Mouse (Mus musculus): Measurements from ENCODE around the gene Rdh1. TPM values are rescaled to one million over a fixed set of nuclear protein-coding genes. Genes with fewer than 3 reads are reported as not detected.

Rdh1 gene
- polyA plus RNA-seq (2017; shearing (Covaris generic)): 0.17 TPM

GRCm38 (mm10) chr10:127759181-127760110 lies at the start of gene Rdh1, which contains the start of gene Rdh16f1:
Gene Rdh1 (plus strand): TSS chr10:127759721.
Gene Rdh16f1 (plus strand): TSS chr10:127759787.

GRCm38 (mm10) chr10:127724178-127724577 lies 35.3 kb upstream of the Rdh1 start, which contains the start of gene Tac2:
Gene Tac2 (plus strand): TSS chr10:127724478.

GRCm38 (mm10) chr10:127739083-127739660 lies 20.3 kb upstream of the Rdh1 start, which contains the start of gene Zbtb39:
Gene Zbtb39 (plus strand): TSS chr10:127739538.

GRCm38 (mm10) chr10:127751548-127751947 lies 8.0 kb upstream of the Rdh1 start, which contains the start of gene Gpr182:
Gene Gpr182 (minus strand): TSS chr10:127751732.

GRCm38 (mm10) chr10:127776011-127776410 lies 16.5 kb downstream of the Rdh1 start, which contains the start of gene Rdh9:
Gene Rdh9 (plus strand): TSS chr10:127776386.

GRCm38 (mm10) chr10:127800891-127801290 lies 41.4 kb downstream of the Rdh1 start, which contains the start of gene Rdh16:
Gene Rdh16 (plus strand): TSS chr10:127801152.

Other genes with a start within 250 kb of the Rdh1 start
- gene Ndufa4l2, start 244.8 kb upstream of the Rdh1 start, polyA plus RNA-seq (2017; shearing (Covaris generic)): not detected
- 95.5 TPM for gene Shmt2, start 237.3 kb upstream of the Rdh1 start, polyA plus RNA-seq (2017; shearing (Covaris generic))
- gene Nxph4, start 225.2 kb upstream of the Rdh1 start, polyA plus RNA-seq (2017; shearing (Covaris generic)): not detected
- gene Lrp1, start 138.6 kb upstream of the Rdh1 start, polyA plus RNA-seq (2017; shearing (Covaris generic)): 1.4 TPM
- gene Stat6, start 116.7 kb upstream of the Rdh1 start, polyA plus RNA-seq (2017; shearing (Covaris generic)): 291 TPM
- 13.9 TPM for gene Nemp1, start 92.8 kb upstream of the Rdh1 start, polyA plus RNA-seq (2017; shearing (Covaris generic))
- 73.1 TPM for gene Nab2, start 91.2 kb upstream of the Rdh1 start, polyA plus RNA-seq (2017; shearing (Covaris generic))
- gene Myo1a, start 54.6 kb upstream of the Rdh1 start, polyA plus RNA-seq (2017; shearing (Covaris generic)): 0.11 TPM
- gene Tac2, start 35.2 kb upstream of the Rdh1 start, polyA plus RNA-seq (2017; shearing (Covaris generic)): not detected
- gene Zbtb39, start 20.2 kb upstream of the Rdh1 start, polyA plus RNA-seq (2017; shearing (Covaris generic)): 0.28 TPM
- 0.09 TPM for gene Gpr182, start 8.0 kb upstream of the Rdh1 start, polyA plus RNA-seq (2017; shearing (Covaris generic))
- 0.13 TPM for gene Rdh16f1, start 66 bp downstream of the Rdh1 start, polyA plus RNA-seq (2017; shearing (Covaris generic))
- not detected for gene Rdh9, start 16.7 kb downstream of the Rdh1 start, polyA plus RNA-seq (2017; shearing (Covaris generic))
- not detected for gene Rdh16, start 41.4 kb downstream of the Rdh1 start, polyA plus RNA-seq (2017; shearing (Covaris generic))
- gene Rdh19, start 90.2 kb downstream of the Rdh1 start, polyA plus RNA-seq (2017; shearing (Covaris generic)): not detected
- not detected for gene Rdh16f2, start 106.8 kb downstream of the Rdh1 start, polyA plus RNA-seq (2017; shearing (Covaris generic))
- gene Rdh7, start 129.1 kb downstream of the Rdh1 start, polyA plus RNA-seq (2017; shearing (Covaris generic)): not detected
- gene Sdr9c7, start 138.8 kb downstream of the Rdh1 start, polyA plus RNA-seq (2017; shearing (Covaris generic)): not detected
- gene Hsd17b6, start 247.9 kb downstream of the Rdh1 start, polyA plus RNA-seq (2017; shearing (Covaris generic)): not detected

Measured in activated CD4-positive, CD25-positive, alpha-beta regulatory T cell, adult 9 weeks (primary cell).